ENCODE assay signal across 13 mouse cellular contexts in the genomic region with DNA sequence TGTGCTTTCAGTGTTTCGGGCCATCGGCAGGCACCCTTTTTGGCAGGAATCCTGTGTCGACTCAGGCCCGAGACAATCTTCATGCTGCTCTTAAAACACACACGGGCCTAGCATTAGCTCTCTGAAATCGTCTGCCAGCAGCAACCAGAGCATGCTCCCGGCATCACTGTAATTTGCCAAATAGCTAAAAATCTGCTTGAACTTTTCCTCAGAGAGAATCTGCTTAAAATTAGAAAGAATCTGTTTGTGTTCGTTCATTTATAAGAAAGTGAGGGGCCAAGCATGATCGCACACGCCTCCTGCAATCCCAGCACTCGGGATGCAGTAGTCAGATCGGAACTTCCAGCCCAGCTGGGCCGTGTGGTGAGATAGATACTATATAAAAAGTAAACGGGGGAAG. TPM values are rescaled to one million over a fixed set of nuclear protein-coding genes. Genes with fewer than 3 reads are reported as not detected.
DNase-seq lines count a peak whose midpoint lies in the region; ATAC-seq lines count a peak whose summit lies in the region.
"Had no signal": no experiment of that assay in that cellular context is flagged by ENCODE, and none has a peak within 500 bp of the region (broad histone marks: within the 10 kb centered on the region; RNA-seq: fewer than 3 reads in every experiment).

No protein-coding gene starts in this region.

- no peaks in the 10 kb centered on the region for H3K36me3 ChIP-seq in embryonic facial prominence, embryonic 13.5 days
- H3K36me3 ChIP-seq in embryonic facial prominence, embryonic 10.5 days (replicated peaks) = no peaks in the 10 kb centered on the region
- H3K36me3 ChIP-seq in kidney, embryonic 15.5 days = no peaks in the 10 kb centered on the region
- no peaks in the 10 kb centered on the region for H3K36me3 ChIP-seq in limb, embryonic 15.5 days
- no peaks in the 10 kb centered on the region for H3K36me3 ChIP-seq in liver, embryonic 11.5 days (ENCODE audit: control insufficient read depth, insufficient read depth, low read length)

- peak overlapping the region; percentile 57; the same call in 1 of the 2 replicates for H3K27ac ChIP-seq in embryonic facial prominence, embryonic 13.5 days
- no peak overlapping the region; the same call in 1 of the 2 replicates for H3K27ac ChIP-seq in embryonic facial prominence, embryonic 10.5 days (replicated peaks)
- 0 out of 2 replicates have a peak overlapping the region, but pooled peaks have one; percentile 27 for H3K27ac ChIP-seq in kidney, embryonic 15.5 days
- peak overlapping the region; percentile 18; the same call in 1 of the 2 replicates for H3K27ac ChIP-seq in limb, embryonic 15.5 days
- no peak overlapping the region for H3K27ac ChIP-seq in liver, embryonic 11.5 days (ENCODE audit: low read depth, low read length)

- no peak for ATAC-seq in embryonic facial prominence, embryonic 13.5 days (ENCODE audit: insufficient number of reproducible peaks, insufficient read depth, low FRiP score, low TSS enrichment, low read depth)
- no peak for ATAC-seq in kidney, embryonic 15.5 days (replicated peaks; ENCODE audit: low FRiP score)
- ATAC-seq in limb, embryonic 15.5 days (ENCODE audit: insufficient number of reproducible peaks, low FRiP score, low TSS enrichment, low read depth) = no peak
- ATAC-seq in liver, embryonic 11.5 days (replicated peaks; ENCODE audit: low FRiP score) = no peak
- ATAC-seq: forebrain, embryonic 16.5 days had no signal

- no peak overlapping the region for H3K4me3 ChIP-seq in embryonic facial prominence, embryonic 13.5 days
- H3K4me3 ChIP-seq in embryonic facial prominence, embryonic 10.5 days = no peak overlapping the region
- H3K4me3 ChIP-seq in kidney, embryonic 15.5 days (replicated peaks) = no peak overlapping the region
- H3K4me3 ChIP-seq in limb, embryonic 15.5 days = no peak overlapping the region
- no peak overlapping the region for H3K4me3 ChIP-seq in liver, embryonic 11.5 days (ENCODE audit: low read depth, low read length)

- H3K9me3 ChIP-seq in embryonic facial prominence, embryonic 13.5 days = no peaks in the 10 kb centered on the region
- no peaks in the 10 kb centered on the region for H3K9me3 ChIP-seq in embryonic facial prominence, embryonic 10.5 days
- H3K9me3 ChIP-seq in kidney, embryonic 15.5 days (replicated peaks) = no peaks in the 10 kb centered on the region
- no peaks in the 10 kb centered on the region for H3K9me3 ChIP-seq in limb, embryonic 15.5 days
- no peaks in the 10 kb centered on the region for H3K9me3 ChIP-seq in liver, embryonic 11.5 days (ENCODE audit: control insufficient read depth, low read length)

- no peak overlapping the region for H3K9ac ChIP-seq in embryonic facial prominence, embryonic 13.5 days
- H3K9ac ChIP-seq in kidney, embryonic 15.5 days = no peak overlapping the region
- H3K9ac ChIP-seq in limb, embryonic 15.5 days = no peak overlapping the region
- H3K9ac ChIP-seq in liver, embryonic 11.5 days (ENCODE audit: low read depth, low read length) = no peak overlapping the region

- H3K4me1 ChIP-seq in embryonic facial prominence, embryonic 13.5 days = peaks cover 20% of the 10 kb centered on the region
- H3K4me1 ChIP-seq in embryonic facial prominence, embryonic 10.5 days = peaks cover 30% of the 10 kb centered on the region
- peaks cover 23% of the 10 kb centered on the region for H3K4me1 ChIP-seq in kidney, embryonic 15.5 days
- peaks cover 9% of the 10 kb centered on the region for H3K4me1 ChIP-seq in limb, embryonic 15.5 days
- H3K4me1 ChIP-seq in liver, embryonic 11.5 days (replicated peaks; ENCODE audit: control insufficient read depth, insufficient read depth, low read length) = no peaks in the 10 kb centered on the region

- 32% methylated on average over 14 of the region's 14 CpGs for WGBS in embryonic facial prominence, embryonic 13.5 days
- WGBS in embryonic facial prominence, embryonic 10.5 days = 62% methylated on average over 14 of the region's 14 CpGs
- WGBS in kidney, embryonic 15.5 days = 51% methylated on average over 14 of the region's 14 CpGs
- 28% methylated on average over 14 of the region's 14 CpGs for WGBS in limb, embryonic 15.5 days
- WGBS in liver, embryonic 11.5 days = 71% methylated on average over 14 of the region's 14 CpGs

- H3K4me2 ChIP-seq in embryonic facial prominence, embryonic 13.5 days = no peak overlapping the region
- no peak overlapping the region for H3K4me2 ChIP-seq in kidney, embryonic 15.5 days
- H3K4me2 ChIP-seq in limb, embryonic 15.5 days = 0 out of 2 replicates have a peak overlapping the region, but pooled peaks have one; percentile 2
- no peak overlapping the region for H3K4me2 ChIP-seq in liver, embryonic 11.5 days

- no peak for DNase-seq in embryonic facial prominence, embryonic 10.5 days (ENCODE audit: low spot score)
- DNase-seq in kidney, postnatal 10 days = no peak
- peak; percentile 53 for DNase-seq in 3134 (ENCODE audit: extremely low read depth, insufficient read length, low spot score)
- DNase-seq in left cerebral cortex, adult 8-10 months (ENCODE audit: low spot score in 2 of 2) = no peak
- DNase-seq in liver, embryonic 11.5 days (ENCODE audit: low spot score) = no peak
- DNase-seq: cerebellum, adult 18-20 months; heart, postnatal 10 days; kidney, postnatal 14 days; right cerebral cortex, postnatal 4 days had no signal

- no peaks in the 10 kb centered on the region for H3K27me3 ChIP-seq in embryonic facial prominence, embryonic 13.5 days
- H3K27me3 ChIP-seq in embryonic facial prominence, embryonic 10.5 days (replicated peaks; ENCODE audit: low read depth, poor library complexity, severe bottlenecking) = no peaks in the 10 kb centered on the region
- H3K27me3 ChIP-seq in kidney, embryonic 15.5 days = no peaks in the 10 kb centered on the region
- H3K27me3 ChIP-seq in limb, embryonic 15.5 days = no peaks in the 10 kb centered on the region
- H3K27me3 ChIP-seq in liver, embryonic 11.5 days (replicated peaks; ENCODE audit: control insufficient read depth, insufficient read depth, low read length) = no peaks in the 10 kb centered on the region

RNA-seq across cellular contexts. Expression of a gene that starts 15.2 kb away (rescaled TPM):
- 11.0 and 12.7 TPM in 2 replicates for polyA plus RNA-seq in embryonic facial prominence, embryonic 13.5 days (2015; fragmentation: Nextera tagmentation; extraction: Ambion mirVana)
- 6.2 and 6.6 TPM in 2 replicates for polyA plus RNA-seq in embryonic facial prominence, embryonic 10.5 days (2016; fragmentation: Nextera tagmentation; extraction: Ambion mirVana)
- polyA plus RNA-seq in kidney, embryonic 15.5 days (2015; fragmentation: Nextera tagmentation; extraction: Ambion mirVana) = 42.3 and 43.8 TPM in 2 replicates
- polyA plus RNA-seq in limb, embryonic 15.5 days (2015; fragmentation: Nextera tagmentation; extraction: Ambion mirVana) = 12.1 and 12.2 TPM in 2 replicates
- 10 to 100 TPM in 1 of 4 experiments, 1 to 10 TPM in 3; 8.3 to 10.1 (median 8.7) TPM for total RNA-seq in left cerebral cortex, adult 8-10 months (2022)
- 1.0 and 1.1 TPM in 2 replicates for polyA plus RNA-seq in liver, embryonic 11.5 days (2014; fragmentation: Nextera tagmentation; extraction: Ambion mirVana)

Comparison
In these comparisons a context has a peak if more than half of its experiments do, and no peak if none do; other contexts are left out.
1. H3K27ac ChIP-seq: peak in embryonic facial prominence, embryonic 13.5 days (single experiment), kidney, embryonic 15.5 days (single experiment) and limb, embryonic 15.5 days (single experiment); none in embryonic facial prominence, embryonic 10.5 days (single experiment) and liver, embryonic 11.5 days (single experiment).